Mouse (Mus musculus): Measurements from ENCODE around the gene Pakap. TPM values are rescaled to one million over a fixed set of nuclear protein-coding genes. Genes with fewer than 3 reads are reported as not detected.

The Pakap gene
- polyA plus RNA-seq, 1 experiment: 14.7 TPM

DNA sequence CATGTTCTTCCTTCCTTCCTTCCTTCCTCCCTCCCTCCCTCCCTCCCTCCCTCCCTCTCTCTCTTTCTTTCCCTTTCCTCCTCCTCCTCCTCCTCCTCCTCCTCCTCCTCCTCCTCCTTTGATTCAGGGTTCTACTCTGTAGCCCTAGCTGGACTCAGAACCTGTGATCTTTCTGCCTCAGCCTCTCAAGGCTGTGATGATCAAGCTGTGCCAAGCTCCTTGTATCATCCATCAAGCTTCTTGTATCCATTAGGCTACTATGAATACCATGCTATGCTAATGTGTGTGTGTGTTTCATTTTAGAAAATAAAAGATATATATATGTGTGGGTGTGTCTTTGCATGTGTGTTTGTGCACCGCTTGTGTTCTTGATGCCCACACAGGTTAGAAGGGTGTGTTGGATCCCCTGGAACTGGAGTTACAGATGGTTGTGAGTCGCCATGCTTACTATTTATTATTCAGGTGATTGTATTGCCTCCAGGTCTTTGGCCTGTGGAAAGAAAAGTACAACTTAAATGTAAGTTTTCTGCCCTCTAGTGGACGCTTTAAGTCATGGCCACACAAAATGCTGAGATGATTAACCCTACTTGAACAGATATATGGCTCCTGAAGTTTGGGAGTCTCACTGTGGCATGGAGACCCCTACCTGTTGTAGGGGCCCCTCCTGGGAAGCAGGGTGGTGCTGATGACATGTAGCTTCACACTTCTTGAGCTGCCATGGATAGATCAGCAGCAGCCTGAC, 359.7 kb downstream of the Pakap start:
- H3K4me3 ChIP-seq (ENCODE audit: insufficient read depth, low read length): no peak overlapping the region
- TF ChIP-seq POLR2A (IDR thresholded peaks at IDR 0.05; ENCODE audit: low read depth, low read length): no peak
- no peak for TF ChIP-seq CTCF (IDR thresholded peaks at IDR 0.05; ENCODE audit: borderline replicate concordance, insufficient read depth, low read length)

GRCm38 (mm10) chr4:57930559-57931170, 362.7 kb downstream of the Pakap start:
- H3K4me3 ChIP-seq (ENCODE audit: insufficient read depth, low read length): no peak overlapping the region
- H3K4me1 ChIP-seq (ENCODE audit: control insufficient read depth, insufficient read depth, low read length): no peaks in the 10 kb centered on the region
- TF ChIP-seq CTCF (IDR thresholded peaks at IDR 0.05; ENCODE audit: borderline replicate concordance, insufficient read depth, low read length) (no peak), POLR2A (IDR thresholded peaks at IDR 0.05; ENCODE audit: low read depth, low read length) (no peak)
- H3K27ac ChIP-seq (ENCODE audit: insufficient read depth, low read length): no peak overlapping the region

More for the DNA sequence above, 359.7 kb downstream of the Pakap start:
- H3K27ac ChIP-seq (ENCODE audit: insufficient read depth, low read length): no peak overlapping the region
- no peaks in the 10 kb centered on the region for H3K4me1 ChIP-seq (ENCODE audit: control insufficient read depth, insufficient read depth, low read length)

DNA sequence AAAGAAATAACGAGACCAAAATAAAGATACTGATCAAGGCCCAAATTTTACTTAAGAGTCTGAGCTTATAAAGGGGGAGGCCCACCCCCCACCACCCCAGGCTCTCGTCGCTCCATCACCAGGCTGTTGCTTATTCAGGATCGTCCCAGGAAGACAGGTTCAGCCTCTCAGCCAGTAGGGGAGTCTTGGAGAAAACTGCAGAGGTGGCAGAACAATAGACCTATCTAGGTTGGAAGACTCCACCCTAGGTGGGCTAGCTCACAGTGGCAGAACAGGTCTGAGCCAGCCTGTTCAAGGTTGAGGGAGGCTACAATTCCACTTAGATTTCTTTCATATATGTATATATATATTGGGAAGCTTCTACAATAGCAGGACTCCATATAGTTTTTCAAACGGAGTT, 366.2 kb downstream of the Pakap start:
- H3K27ac ChIP-seq (ENCODE audit: insufficient read depth, low read length): no peak overlapping the region
- H3K4me3 ChIP-seq (ENCODE audit: insufficient read depth, low read length): no peak overlapping the region
- no peaks in the 10 kb centered on the region for H3K4me1 ChIP-seq (ENCODE audit: control insufficient read depth, insufficient read depth, low read length)
- TF ChIP-seq CTCF (IDR thresholded peaks at IDR 0.05; ENCODE audit: borderline replicate concordance, insufficient read depth, low read length): no peak
- no peak for TF ChIP-seq POLR2A (IDR thresholded peaks at IDR 0.05; ENCODE audit: low read depth, low read length)

GRCm38 (mm10) chr4:57937292-57937691, 369.3 kb downstream of the Pakap start:
- Histone ChIP-seq H3K4me1 (ENCODE audit: control insufficient read depth, insufficient read depth, low read length) (no peaks in the 10 kb centered on the region), H3K27ac (ENCODE audit: insufficient read depth, low read length) (no peak overlapping the region), H3K4me3 (ENCODE audit: insufficient read depth, low read length) (no peak overlapping the region)
- TF ChIP-seq POLR2A (IDR thresholded peaks at IDR 0.05; ENCODE audit: low read depth, low read length) (no peak), CTCF (IDR thresholded peaks at IDR 0.05; ENCODE audit: borderline replicate concordance, insufficient read depth, low read length) (no peak)

- Histone ChIP-seq H3K27ac (ENCODE audit: insufficient read depth, low read length) (no peak overlapping the region), H3K4me1 (ENCODE audit: control insufficient read depth, insufficient read depth, low read length) (no peaks in the 10 kb centered on the region), H3K4me3 (ENCODE audit: insufficient read depth, low read length) (no peak overlapping the region)
- TF ChIP-seq CTCF (IDR thresholded peaks at IDR 0.05; ENCODE audit: borderline replicate concordance, insufficient read depth, low read length) (no peak), POLR2A (IDR thresholded peaks at IDR 0.05; ENCODE audit: low read depth, low read length) (no peak)
Measured at GRCm38 (mm10) chr4:57940631-57941030, 372.7 kb downstream of the Pakap start.

GRCm38 (mm10) chr4:57942892-57943291, 374.9 kb downstream of the Pakap start:
- Histone ChIP-seq H3K4me1 (ENCODE audit: control insufficient read depth, insufficient read depth, low read length) (no peaks in the 10 kb centered on the region), H3K27ac (ENCODE audit: insufficient read depth, low read length) (no peak overlapping the region), H3K4me3 (ENCODE audit: insufficient read depth, low read length) (no peak overlapping the region)
- no peak for TF ChIP-seq POLR2A (IDR thresholded peaks at IDR 0.05; ENCODE audit: low read depth, low read length)
- TF ChIP-seq CTCF (IDR thresholded peaks at IDR 0.05; ENCODE audit: borderline replicate concordance, insufficient read depth, low read length): no peak

Other genes with a start within 250 kb of the Pakap start
- 54.6 and 75.2 TPM in 2 replicates for gene Palm2, start 133.9 kb upstream of the Pakap start, polyA plus RNA-seq (2011; ENCODE audit: insufficient read length, low read depth, missing spikeins)
- 127 and 162 TPM in 2 replicates for gene Akap2, start 149.5 kb downstream of the Pakap start, polyA plus RNA-seq (2011; ENCODE audit: insufficient read length, low read depth, missing spikeins)